Mouse (Mus musculus) induced T-regulatory cell, adult 2 months (primary cell): Measurements from ENCODE around the gene Fahd2a.

Source experiments
- DNase-seq: peaks from one replicate; pipeline ENCODE4 v3.0.0-alpha.2; 2012; ENCODE audit warnings: low read depth

Fahd2a gene

GRCm38 (mm10) chr2:127433487-127434295, 10.7 kb downstream of the Fahd2a start:
- no peak for DNase-seq

- DNase-seq = peak; percentile 51
Observed at GRCm38 (mm10) chr2:127430238-127430637, 14.1 kb downstream of the Fahd2a start.

GRCm38 (mm10) chr2:127424977-127425376, 19.4 kb downstream of the Fahd2a start, which contains the start of gene Gpat2:
Gpat2 (plus strand) TSS chr2:127425199.
- no peak for DNase-seq

GRCm38 (mm10) chr2:127418266-127418970, 25.9 kb downstream of the Fahd2a start:
- no peak for DNase-seq

- no peak for DNase-seq
Observed at GRCm38 (mm10) chr2:127416706-127417105, 27.7 kb downstream of the Fahd2a start.

GRCm38 (mm10) chr2:127415806-127416205, 28.6 kb downstream of the Fahd2a start:
- DNase-seq = no peak

GRCm38 (mm10) chr2:127411126-127411525, 33.2 kb downstream of the Fahd2a start:
- no peak for DNase-seq

- DNase-seq = no peak
Observed at GRCm38 (mm10) chr2:127398738-127399137, 45.6 kb downstream of the Fahd2a start.

- no peak for DNase-seq
Observed at GRCm38 (mm10) chr2:127394606-127395161, 49.7 kb downstream of the Fahd2a start.

GRCm38 (mm10) chr2:127391323-127391722, 53.0 kb downstream of the Fahd2a start:
- DNase-seq = no peak

GRCm38 (mm10) chr2:127390846-127391245, 53.5 kb downstream of the Fahd2a start:
- no peak for DNase-seq

- no peak for DNase-seq
Observed at GRCm38 (mm10) chr2:127390352-127390751, 54.0 kb downstream of the Fahd2a start.

- DNase-seq = no peak
Observed at GRCm38 (mm10) chr2:127387521-127387920, 56.8 kb downstream of the Fahd2a start.
